Mouse (Mus musculus): Measurements from ENCODE around the gene Pcbp4.

- TF ChIP-seq GATA1 (IDR thresholded peaks at IDR 0.05; ENCODE audit: low read length) (no peak), TAL1 (IDR thresholded peaks at IDR 0.05; ENCODE audit: low read length) (no peak)
Measured at GRCm38 (mm10) chr9:106465571-106466200, 12.6 kb downstream of the Pcbp4 start, which contains the start of gene Gpr62.

All from erythroblast, embryonic 14.5 days (primary cell).